Mouse (Mus musculus) hindbrain, postnatal 0 days (tissue): ENCODE data around the gene Fgfr1op. TPM values are rescaled to one million over a fixed set of nuclear protein-coding genes. Genes with fewer than 3 reads are reported as not detected.

Source experiments
- ATAC-seq: fragments of 200-750 bp; cut with Nextera tagmentation; 2 replicates; pipeline ENCODE4 v1.8.0; 2017; ENCODE audit warnings: mild to moderate bottlenecking, moderate TSS enrichment, moderate library complexity
- DNase-seq: peaks from one replicate; pipeline ENCODE4 v3.0.0-alpha.2; 2015; ENCODE audit warnings: low spot score
- H3K27ac ChIP-seq: fragments of 300-500 bp; sonication (generic); 2 replicates; pipeline ENCODE4 v1.5.1; 2014; ENCODE audit warnings: mild to moderate bottlenecking
- H3K27me3 ChIP-seq: fragments of 300-500 bp; sonication (generic); 2 replicates; pipeline ENCODE4 v1.6.1; 2014; ENCODE audit warnings: low read length, mixed read lengths; ENCODE audit not compliant: insufficient read depth
- H3K36me3 ChIP-seq: fragments of 300-500 bp; sonication (generic); 2 replicates; pipeline ENCODE4 v1.6.1; 2014; ENCODE audit warnings: low read length, mixed read lengths; ENCODE audit not compliant: insufficient read depth
- H3K4me1 ChIP-seq: fragments of 300-500 bp; sonication (generic); 2 replicates; pipeline ENCODE4 v1.6.1; 2014; ENCODE audit warnings: antibody characterized with exemption, low read length, mixed read lengths; ENCODE audit not compliant: insufficient read depth
- H3K4me2 ChIP-seq: fragments of 300-500 bp; sonication (generic); 2 replicates; pipeline ENCODE4 v1.6.1; 2014; ENCODE audit warnings: low read depth, mild to moderate bottlenecking, low read length, moderate library complexity, mixed read lengths
- H3K4me3 ChIP-seq: fragments of 300-500 bp; sonication (generic); 2 replicates; pipeline ENCODE4 v1.5.1; 2014; ENCODE audit warnings: low read length
- H3K9ac ChIP-seq: fragments of 300-500 bp; sonication (generic); replicated peaks from 2 replicates; pipeline ENCODE4 v1.6.1; 2014; ENCODE audit warnings: mild to moderate bottlenecking, low read length, moderate library complexity, mixed read lengths
- H3K9me3 ChIP-seq: fragments of 300-500 bp; sonication (generic); 2 replicates; pipeline ENCODE4 v1.6.1; 2016; ENCODE audit warnings: low read length, mixed read lengths
- CTCF ChIP-seq: IDR thresholded peaks from 2 replicates; pipeline ENCODE4 v1.5.1; 2016; ENCODE audit warnings: antibody characterized with exemption, control low read depth, low read depth
- WGBS: fragments of 180-500 bp; shearing (Covaris S2); extraction: QIAGEN DNeasy Blood & Tissue Kit; methylation state at CpG from one replicate; pipeline ENCODE4 v1.1.7; 2014; 5-methylcytosine and 5-hydroxymethylcytosine counted together
- polyA plus RNA-seq: library from polyadenylated mRNA; unstranded; fragments of >200 nt; fragmentation: Nextera tagmentation; extraction: Ambion mirVana; gene quantifications from 2 replicates; pipeline ENCODE4 v1.2.1, GENCODE M21; 2015
- total RNA-seq: library from RNA; depleted of rRNA; stranded (reverse); fragments of >200 nt; gene quantifications from 2 replicates; pipeline ENCODE4 v1.2.3, GENCODE M21; 2014

Fgfr1op gene
- total and polyA plus RNA-seq, 2 experiments from 2014 or later, result 11.8 to 18.6 TPM

GRCm38 (mm10) chr17:8210675-8211074 lies 45.4 kb downstream of the Fgfr1op start:
- H3K36me3 ChIP-seq, result no peaks in the 10 kb centered on the region
- H3K4me3 ChIP-seq, result no peak overlapping the region
- no peak for TF ChIP-seq CTCF
- no peaks in the 10 kb centered on the region for H3K4me1 ChIP-seq
- 76% methylated on average over 10 of the region's 10 CpGs for WGBS
- H3K27me3 ChIP-seq, result no peaks in the 10 kb centered on the region
- no peak for DNase-seq
- ATAC-seq, result no peak
- H3K9me3 ChIP-seq, result no peaks in the 10 kb centered on the region
- H3K9ac ChIP-seq, result no peak overlapping the region
- H3K27ac ChIP-seq, result no peak overlapping the region
- no peak overlapping the region for H3K4me2 ChIP-seq

GRCm38 (mm10) chr17:8211399-8211798 lies 46.1 kb downstream of the Fgfr1op start:
- Histone ChIP-seq H3K27ac (no peak overlapping the region), H3K4me2 (no peak overlapping the region), H3K4me3 (no peak overlapping the region), H3K27me3 (no peaks in the 10 kb centered on the region), H3K9me3 (no peaks in the 10 kb centered on the region), H3K9ac (no peak overlapping the region), H3K4me1 (no peaks in the 10 kb centered on the region), H3K36me3 (no peaks in the 10 kb centered on the region)
- ATAC-seq, result no peak
- 86% methylated on average over 6 of the region's 6 CpGs for WGBS
- no peak for DNase-seq
- TF ChIP-seq CTCF, result no peak

GRCm38 (mm10) chr17:8214369-8214768 lies 49.1 kb downstream of the Fgfr1op start:
- H3K4me3 ChIP-seq, result no peak overlapping the region

GRCm38 (mm10) chr17:8215016-8215745 lies 49.9 kb downstream of the Fgfr1op start:
- Histone ChIP-seq H3K4me1 (no peaks in the 10 kb centered on the region), H3K4me2 (no peak overlapping the region), H3K4me3 (no peak overlapping the region), H3K27me3 (no peaks in the 10 kb centered on the region), H3K9ac (no peak overlapping the region), H3K9me3 (no peaks in the 10 kb centered on the region), H3K27ac (no peak overlapping the region), H3K36me3 (no peaks in the 10 kb centered on the region)
- no peak for DNase-seq
- ATAC-seq, result no peak
- WGBS, result 93% methylated on average over 12 of the region's 12 CpGs
- no peak for TF ChIP-seq CTCF

More at GRCm38 (mm10) chr17:8214369-8214768, 49.1 kb downstream of the Fgfr1op start:
- H3K4me2 ChIP-seq, result no peak overlapping the region
- no peak for DNase-seq
- ATAC-seq, result no peak
- H3K27me3 ChIP-seq, result no peaks in the 10 kb centered on the region
- no peaks in the 10 kb centered on the region for H3K4me1 ChIP-seq
- no peak overlapping the region for H3K9ac ChIP-seq
- WGBS, result 89% methylated on average over 1 of the region's 1 CpGs
- TF ChIP-seq CTCF, result no peak
- no peaks in the 10 kb centered on the region for H3K36me3 ChIP-seq
- no peak overlapping the region for H3K27ac ChIP-seq
- no peaks in the 10 kb centered on the region for H3K9me3 ChIP-seq

- H3K9ac ChIP-seq, result no peak overlapping the region
- no peak overlapping the region for H3K4me2 ChIP-seq
- no peaks in the 10 kb centered on the region for H3K27me3 ChIP-seq
- no peak for TF ChIP-seq CTCF
- H3K4me1 ChIP-seq, result no peaks in the 10 kb centered on the region
- H3K27ac ChIP-seq, result no peak overlapping the region
- no peak for ATAC-seq
- no peaks in the 10 kb centered on the region for H3K9me3 ChIP-seq
- no peak for DNase-seq
- no peaks in the 10 kb centered on the region for H3K36me3 ChIP-seq
- no peak overlapping the region for H3K4me3 ChIP-seq
- WGBS, result 65% methylated on average over 10 of the region's 10 CpGs
Observed at GRCm38 (mm10) chr17:8223225-8223624, 57.9 kb downstream of the Fgfr1op start.

GRCm38 (mm10) chr17:8224072-8224471 lies 58.8 kb downstream of the Fgfr1op start:
- no peak for TF ChIP-seq CTCF
- H3K27me3 ChIP-seq, result no peaks in the 10 kb centered on the region
- DNase-seq (no peak), ATAC-seq (no peak)
- H3K9me3 ChIP-seq, result no peaks in the 10 kb centered on the region
- H3K36me3 ChIP-seq, result no peaks in the 10 kb centered on the region
- no peaks in the 10 kb centered on the region for H3K4me1 ChIP-seq
- WGBS, result 79% methylated on average over 1 of the region's 1 CpGs
- H3K4me3 ChIP-seq, result no peak overlapping the region
- no peak overlapping the region for H3K9ac ChIP-seq
- H3K27ac ChIP-seq, result no peak overlapping the region
- no peak overlapping the region for H3K4me2 ChIP-seq

GRCm38 (mm10) chr17:8225166-8225565 lies 59.9 kb downstream of the Fgfr1op start:
- no peak overlapping the region for H3K9ac ChIP-seq
- no peaks in the 10 kb centered on the region for H3K9me3 ChIP-seq
- WGBS, result 84% methylated on average over 2 of the region's 2 CpGs
- H3K27me3 ChIP-seq, result no peaks in the 10 kb centered on the region
- DNase-seq (no peak), ATAC-seq (no peak)
- H3K4me1 ChIP-seq, result no peaks in the 10 kb centered on the region
- H3K4me2 ChIP-seq, result no peak overlapping the region
- H3K36me3 ChIP-seq, result no peaks in the 10 kb centered on the region
- no peak overlapping the region for H3K4me3 ChIP-seq
- no peak overlapping the region for H3K27ac ChIP-seq
- TF ChIP-seq CTCF, result no peak
